Mouse (Mus musculus) embryo, embryonic 10 days (tissue): ENCODE data around the gene Spata31d1b.
"Not testable (repeated sequence)": the region's sequence is repeated elsewhere in the genome, so short reads cannot be mapped to it uniquely, and the experiment has no call there.

Source experiments
- DNase-seq: peaks from one replicate; pipeline ENCODE4 v3.0.0-alpha.2; 2015; ENCODE audit warnings: low spot score

Gene Spata31d1b

DNA sequence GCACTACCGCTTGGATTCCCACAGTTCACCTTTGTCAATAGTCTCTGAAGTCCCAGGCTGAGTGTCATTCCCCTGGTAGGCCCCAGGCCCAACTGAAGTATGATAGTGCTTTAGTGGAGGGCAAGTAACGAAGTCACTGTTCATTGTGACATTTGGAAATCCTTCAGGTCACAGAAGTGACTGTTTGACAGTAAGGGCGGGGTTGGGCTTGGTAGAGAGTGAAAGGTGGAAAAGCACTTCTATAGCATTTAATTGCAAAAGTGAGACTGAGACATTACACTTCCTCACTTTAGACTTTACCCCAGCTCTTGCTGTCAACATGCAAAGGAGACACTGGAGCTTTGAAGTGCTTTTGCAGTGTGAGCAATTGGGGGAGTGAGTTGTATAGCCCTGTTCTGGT is 18.1 kb upstream of the Spata31d1b start, which contains the start of gene 4921517D22Rik:
Gene 4921517D22Rik (minus strand): TSS at position 101 of the 400 bp plus-strand sequence.
- no peak for DNase-seq

DNA sequence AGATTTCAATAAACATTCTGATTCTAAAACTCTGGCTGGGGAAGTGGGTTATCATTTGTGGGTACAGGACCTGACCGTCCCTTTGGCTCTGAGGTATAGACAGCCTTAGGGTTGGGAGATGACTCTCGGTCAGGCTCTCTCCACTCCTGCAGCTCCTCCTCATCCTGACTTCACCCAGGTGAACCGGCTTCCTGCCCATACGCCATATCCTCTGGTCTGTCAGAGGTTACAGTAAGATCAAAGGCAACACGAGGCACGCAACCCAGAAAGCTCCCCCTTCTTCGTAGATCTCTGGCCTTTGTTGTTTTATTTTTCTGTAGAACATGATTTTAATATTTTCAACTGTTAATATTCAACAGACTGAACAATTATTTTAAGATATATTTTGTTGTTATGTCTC is 16.3 kb upstream of the Spata31d1b start:
- no peak for DNase-seq

DNA sequence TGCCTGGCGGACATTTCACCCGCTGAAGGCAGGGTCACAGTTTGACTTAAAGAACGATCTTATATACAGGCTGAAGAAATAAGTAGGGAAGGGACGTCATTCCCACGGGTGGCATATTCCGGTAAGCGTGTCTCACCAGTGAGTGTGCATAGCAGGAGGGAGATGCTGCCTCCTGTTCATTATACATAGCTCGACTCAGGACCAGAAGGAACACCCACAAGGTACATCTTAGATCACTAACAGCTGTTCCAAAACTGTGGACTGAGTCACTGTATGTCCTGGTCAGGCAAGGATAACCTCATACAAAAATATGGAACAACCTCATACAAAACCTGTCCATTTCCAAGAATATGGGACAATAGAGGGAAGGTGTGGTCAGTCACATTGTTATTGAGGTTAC is 13.0 kb upstream of the Spata31d1b start:
- DNase-seq = no peak

DNA sequence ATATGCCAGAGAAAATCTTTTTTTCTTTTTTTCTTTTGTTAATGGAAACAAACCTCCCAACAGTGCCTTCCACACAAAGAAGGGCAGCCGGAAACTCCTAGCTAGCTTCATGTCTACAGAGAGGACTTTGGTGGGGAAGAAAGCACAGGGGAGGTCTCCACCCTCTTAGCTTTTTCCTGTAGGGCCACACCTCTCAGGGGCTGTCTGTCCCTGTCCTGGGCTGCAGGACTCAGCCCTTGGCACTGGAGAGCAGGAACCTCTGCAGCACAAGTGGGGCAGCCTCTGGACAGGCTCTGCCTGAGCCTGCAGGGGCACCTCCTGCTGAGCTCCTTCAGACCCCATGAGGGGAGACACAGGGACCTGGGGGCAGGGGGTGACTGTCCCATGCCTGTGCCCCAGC is 11.9 kb upstream of the Spata31d1b start:
- not testable (repeated sequence) for DNase-seq

DNA sequence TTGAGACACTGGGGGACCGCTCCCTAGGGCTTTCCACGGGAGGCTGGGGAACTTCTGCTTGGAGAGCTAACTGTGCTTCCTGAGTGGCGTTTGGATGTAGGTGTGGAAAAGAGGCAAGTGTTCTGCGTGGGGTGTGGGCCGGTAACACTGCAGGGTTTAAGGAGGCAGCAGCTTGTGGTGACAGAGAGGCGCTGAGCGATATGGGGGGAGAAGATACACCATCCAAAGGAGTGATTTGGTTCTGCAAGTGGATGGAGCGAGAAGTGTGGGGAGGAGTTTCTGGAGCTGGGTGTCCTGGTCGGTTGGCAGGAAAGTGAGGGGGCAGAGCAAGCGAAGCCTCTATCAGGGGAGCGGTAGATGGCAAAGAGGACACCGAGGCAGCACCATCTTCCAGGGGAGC is 8.6 kb upstream of the Spata31d1b start:
- no peak for DNase-seq

DNA sequence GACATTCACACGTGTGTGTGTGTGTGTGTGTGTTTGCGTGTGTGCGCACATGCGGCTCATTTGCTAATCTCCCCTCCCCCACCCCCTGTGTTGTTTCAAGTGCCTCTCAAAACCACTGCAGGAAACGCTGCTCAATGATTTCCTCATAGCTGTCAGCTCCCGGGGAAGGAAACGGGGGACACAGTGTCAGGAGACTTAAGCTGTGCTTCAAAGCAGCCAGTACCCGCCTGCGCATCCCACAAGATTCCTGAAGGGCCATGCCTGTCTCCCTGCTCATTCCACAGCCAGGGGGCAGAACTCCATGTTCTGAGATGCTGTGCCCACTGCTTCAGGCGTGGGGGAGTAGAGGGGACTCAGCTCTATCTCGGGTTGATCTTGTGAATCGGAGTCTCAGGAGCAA is 7.5 kb upstream of the Spata31d1b start:
- DNase-seq = peak; percentile 50

DNA sequence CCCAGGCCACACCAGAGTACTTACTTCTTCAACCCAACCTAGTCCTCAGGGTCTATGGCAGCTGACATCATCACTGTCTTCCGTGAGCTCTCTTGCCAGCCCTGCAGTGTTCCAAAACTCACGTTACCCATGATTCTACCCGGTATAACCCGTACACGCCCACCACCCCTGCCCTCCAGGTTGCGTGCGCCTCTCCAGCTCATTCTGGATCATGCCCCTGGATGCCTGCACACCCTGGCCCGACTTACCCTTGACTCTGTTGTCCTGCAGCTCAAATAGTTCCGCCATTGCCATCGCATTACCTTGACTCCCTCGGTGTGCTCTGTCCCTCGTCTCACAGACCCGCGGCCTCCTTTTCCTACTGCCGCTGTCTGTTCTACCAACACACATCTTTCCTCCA is 1.9 kb upstream of the Spata31d1b start, which contains the start of gene Spata31d1a:
Gene Spata31d1a (minus strand): TSS at position 101 of the 400 bp plus-strand sequence.
- DNase-seq = no peak

DNA sequence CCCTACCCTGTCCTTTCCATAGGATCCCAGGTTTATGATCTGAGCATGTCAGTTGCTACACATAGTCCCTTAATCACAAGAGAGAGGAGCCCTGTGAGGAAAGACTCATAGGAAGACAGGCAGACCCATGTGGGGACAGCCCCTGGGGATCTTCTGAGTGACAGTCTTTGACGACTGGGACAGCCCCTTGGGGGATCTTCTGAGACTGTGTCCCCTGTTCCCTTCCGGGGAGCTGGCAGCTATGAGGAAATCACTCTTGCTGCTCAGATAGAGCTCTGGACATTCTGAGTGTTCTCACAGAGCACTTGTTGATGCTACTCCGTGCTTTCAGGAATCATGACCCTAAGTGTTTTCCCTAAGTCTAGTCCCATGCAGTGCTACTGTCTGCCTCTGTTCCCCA is 1.6 kb downstream of the Spata31d1b start:
- DNase-seq = no peak

DNA sequence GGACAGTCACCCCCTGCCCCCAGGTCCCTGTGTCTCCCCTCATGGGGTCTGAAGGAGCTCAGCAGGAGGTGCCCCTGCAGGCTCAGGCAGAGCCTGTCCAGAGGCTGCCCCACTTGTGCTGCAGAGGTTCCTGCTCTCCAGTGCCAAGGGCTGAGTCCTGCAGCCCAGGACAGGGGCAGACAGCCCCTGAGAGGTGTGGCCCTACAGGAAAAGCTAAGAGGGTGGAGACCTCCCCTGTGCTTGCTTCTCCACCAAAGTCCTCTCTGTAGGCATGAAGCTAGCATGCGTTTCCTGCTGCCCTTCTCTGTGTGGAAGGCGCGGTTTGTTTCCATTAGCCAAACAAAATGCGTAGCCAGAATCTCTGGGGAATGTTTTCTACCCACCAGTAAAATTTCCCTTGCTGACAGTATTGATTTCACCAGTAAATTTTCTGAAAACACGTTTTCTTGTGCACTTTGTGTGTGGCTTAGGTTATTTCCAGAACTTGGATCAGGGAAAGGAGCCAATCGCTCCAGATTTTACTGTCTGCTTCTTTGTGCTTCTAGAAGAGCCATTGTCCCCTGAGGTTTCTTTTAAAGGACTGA is 6.9 kb downstream of the Spata31d1b start:
- not testable (repeated sequence) for DNase-seq

DNA sequence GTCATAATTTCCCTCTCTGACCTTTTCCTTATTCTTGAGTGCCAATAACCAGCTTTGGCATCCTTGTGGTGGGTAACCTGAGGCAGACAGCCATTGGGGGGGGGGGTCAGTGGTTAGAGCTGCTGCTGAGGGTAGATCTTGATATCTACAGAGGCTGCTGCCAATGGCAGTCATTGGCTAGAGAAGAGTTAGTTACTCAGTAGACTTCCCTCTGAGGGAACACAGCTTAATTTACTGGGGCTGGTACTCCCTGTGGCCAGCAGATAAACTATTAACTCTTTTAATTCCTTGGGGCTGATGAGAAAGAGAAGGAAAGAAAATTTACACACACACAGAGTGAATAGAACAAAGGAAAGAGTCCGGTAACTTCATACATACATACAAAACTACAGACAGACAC is 7.4 kb downstream of the Spata31d1b start:
- no peak for DNase-seq

DNA sequence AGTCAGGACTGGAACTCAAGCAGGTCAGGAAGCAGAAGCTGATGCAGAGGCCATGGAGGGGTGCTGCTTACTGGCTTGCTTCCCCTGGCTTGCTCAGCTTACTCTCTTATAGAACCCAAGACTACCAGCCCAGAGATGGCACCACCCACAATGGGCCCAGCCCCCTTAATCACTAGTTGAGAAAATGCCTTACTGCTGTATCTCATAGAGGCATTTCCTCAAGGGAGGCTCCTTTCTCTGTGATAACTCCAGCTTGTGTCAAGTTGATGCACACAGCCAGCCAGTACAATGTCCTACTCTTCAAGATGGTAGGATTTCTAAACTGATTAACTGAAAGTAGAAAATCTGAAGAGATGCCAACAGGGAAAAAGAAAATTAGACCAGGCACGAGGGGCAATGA is 10.0 kb downstream of the Spata31d1b start:
- DNase-seq = not testable (repeated sequence)

DNA sequence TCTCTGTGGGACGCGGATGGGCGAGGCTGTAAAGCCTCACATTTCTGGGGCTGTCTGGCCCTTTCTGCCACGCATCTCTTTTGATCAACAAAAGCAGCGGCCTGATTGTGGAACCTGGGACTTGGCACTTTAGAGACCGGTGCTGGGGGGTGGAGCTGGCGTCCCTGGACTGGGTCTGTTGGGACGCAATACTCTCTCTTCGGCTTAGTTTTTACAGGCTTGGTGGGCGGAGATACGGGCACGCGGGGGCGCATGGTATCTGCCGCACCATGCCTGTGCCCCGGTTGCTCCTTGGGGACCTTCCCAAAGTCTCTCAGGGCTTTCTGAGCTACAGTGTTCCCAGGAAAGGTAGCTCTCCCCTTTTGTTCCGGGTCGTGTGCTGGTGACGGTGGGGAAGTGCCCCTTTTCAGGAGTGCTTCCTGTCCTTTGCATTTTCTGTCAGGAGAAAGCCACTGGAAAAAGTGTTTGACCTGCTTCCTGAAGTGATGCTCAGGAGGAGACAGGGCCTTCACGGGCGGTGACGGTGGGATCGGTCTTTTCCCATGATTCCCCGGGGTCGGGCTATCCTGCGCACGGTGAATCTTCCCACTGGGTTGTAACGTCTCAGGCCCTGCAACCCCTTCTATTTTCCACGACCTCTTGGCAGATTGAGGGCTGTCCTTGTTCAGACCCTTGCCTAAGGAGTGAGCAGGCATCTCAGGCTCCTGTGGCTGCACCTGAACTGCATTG is 14.2 kb downstream of the Spata31d1b start:
- DNase-seq = no peak

DNA sequence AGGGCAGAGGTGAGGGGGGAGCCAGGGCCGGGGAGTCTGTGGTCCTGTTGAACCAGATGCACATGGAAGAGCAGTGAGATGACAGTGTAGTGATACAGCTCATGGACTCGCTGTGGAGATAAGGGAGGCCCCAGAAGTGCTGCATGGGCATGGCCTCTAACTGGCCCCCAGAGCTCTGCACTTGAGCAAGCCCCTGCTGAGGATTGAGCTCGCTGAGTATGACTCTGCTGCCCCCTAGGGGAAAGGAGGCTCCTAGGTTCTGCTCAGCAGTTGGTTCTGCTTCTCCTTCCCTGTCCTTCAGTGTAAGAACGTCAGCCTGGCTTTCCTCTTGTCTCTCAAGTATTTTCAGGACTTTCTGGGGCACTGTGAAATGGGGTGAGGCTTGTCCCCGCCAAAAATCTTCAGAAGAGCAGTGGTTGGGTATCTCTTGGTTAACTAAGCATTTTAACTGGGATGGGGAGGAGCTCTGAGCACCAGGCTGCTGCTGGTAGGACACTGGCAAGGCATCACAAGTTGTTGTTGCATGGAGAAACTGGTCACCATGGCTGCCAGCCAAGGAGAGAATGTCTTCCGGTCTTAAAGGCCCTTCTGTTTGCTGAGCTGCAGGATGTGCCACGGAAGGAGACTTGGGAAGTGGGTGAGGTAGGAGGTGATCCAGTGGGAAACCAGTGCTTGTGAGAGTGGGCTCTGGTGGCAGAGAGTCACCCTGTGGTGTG is 16.5 kb downstream of the Spata31d1b start:
- DNase-seq = peak; percentile 93

DNA sequence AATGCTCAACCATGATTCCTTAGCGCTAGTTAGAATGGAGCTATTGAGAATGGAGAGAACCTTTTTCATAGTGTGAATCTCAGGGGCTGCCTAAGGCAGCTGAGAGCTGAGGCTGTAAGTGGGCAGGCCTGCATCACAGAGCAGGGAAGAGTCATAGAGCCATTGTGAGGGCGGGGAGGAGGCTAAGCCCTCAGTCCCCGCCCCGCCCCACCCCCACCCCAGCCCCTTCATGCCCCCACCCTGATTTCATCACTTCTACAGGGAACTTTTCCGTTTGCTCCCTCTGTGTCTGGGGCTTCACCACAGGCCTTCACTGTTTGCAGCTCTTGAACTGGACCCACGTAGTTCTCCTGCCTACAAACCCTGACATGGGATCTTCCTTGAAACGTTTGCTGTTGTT is 19.6 kb downstream of the Spata31d1b start, which contains the start of gene Spata31d1d:
Gene Spata31d1d (minus strand): TSS at position 101 of the 400 bp plus-strand sequence.
- no peak for DNase-seq

DNA sequence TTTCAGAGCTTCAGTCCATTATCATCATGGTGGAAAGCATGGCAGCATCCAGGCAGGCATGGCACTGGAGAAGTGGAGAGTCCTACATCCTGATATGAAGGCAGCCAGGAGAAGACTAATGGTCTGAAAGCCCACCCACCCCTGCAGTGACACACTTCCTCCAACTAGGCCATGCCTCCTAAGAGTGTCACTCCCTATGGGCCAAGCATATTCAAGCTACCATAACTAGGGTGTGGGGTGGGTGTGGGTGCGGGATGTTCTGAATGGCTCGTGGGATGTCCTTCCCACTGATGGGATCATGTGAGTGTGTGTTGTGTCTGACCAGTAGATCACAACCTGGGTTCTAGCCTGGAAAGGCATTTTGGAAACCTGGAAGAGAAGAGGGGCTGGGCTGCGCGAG is 21.9 kb downstream of the Spata31d1b start:
- no peak for DNase-seq

DNA sequence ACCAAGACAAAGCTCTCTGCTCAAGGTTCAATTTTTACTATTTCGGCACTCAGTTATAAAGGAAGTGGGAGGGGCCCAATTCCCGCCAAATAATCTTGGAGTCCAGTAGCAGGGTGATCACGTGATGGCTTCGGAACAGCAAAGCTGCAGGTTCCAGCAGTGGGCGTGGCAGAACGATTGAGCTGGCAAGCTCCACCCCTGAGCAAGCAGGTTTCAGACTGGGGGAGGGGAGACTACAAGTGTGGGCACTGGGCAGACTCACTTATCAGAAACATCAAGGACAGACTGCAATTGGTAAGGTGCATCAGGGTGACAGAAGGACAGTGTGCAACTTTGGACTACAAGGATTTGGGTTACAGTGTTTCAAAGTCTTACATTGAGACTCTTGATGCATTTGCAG is 22.3 kb downstream of the Spata31d1b start:
- DNase-seq = not testable (repeated sequence)

DNA sequence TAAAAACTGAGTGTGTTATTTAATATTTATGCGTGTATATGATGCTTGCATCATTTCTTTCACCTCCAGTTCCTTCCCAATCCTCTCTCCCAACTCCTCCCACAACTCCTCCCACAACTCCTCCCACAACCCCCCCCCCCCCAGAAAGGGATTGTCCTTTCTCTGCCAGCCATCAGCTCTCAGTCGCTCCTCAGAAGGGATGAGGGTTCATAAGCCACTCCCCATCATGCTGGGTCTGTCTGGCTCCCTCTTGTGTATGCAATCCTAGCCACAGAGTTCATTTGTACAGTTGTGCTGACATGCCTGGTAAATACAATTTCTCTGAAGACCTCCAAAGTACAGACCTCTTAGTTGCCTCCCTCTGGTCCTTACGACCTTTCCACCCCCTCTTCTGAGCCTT is 23.1 kb downstream of the Spata31d1b start:
- DNase-seq = peak; percentile 55

DNA sequence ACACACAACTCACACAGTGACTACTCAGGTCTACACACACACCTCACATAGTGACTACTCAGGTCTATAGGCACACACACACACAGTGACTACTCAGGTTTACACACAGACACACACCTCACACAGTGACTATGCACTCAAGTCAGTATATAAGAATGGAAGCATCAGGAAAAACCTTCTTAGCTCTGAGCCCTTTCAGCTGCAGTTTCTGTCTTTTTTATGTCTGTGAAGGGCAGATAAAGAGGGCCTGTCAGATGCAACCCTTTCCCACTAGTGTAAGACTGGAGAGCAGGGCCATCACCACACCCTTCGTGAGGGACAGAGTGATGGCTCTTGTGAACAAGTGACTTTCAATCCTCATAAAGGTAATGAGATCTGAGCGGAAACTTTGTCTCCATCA is 26.4 kb downstream of the Spata31d1b start:
- DNase-seq = no peak

DNA sequence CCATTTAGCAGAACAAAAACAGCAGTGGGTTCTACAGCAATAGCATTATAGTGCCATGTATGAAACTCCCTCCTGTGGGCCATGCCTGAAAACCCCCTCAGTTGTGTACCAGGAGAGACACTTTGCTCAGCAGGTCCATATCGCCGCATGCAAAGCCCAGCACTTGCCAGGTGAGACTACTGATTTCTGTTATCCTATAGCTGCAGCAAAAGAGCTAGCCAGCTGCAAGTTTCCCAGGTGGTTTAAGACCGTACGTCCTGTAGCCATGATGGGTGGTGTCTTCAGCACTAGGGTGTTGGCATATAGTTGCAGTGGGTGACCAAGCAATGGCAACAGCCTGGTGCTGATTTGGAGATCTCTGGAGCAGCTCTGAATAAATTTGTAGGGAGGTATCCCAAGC is 27.3 kb downstream of the Spata31d1b start:
- no peak for DNase-seq

DNA sequence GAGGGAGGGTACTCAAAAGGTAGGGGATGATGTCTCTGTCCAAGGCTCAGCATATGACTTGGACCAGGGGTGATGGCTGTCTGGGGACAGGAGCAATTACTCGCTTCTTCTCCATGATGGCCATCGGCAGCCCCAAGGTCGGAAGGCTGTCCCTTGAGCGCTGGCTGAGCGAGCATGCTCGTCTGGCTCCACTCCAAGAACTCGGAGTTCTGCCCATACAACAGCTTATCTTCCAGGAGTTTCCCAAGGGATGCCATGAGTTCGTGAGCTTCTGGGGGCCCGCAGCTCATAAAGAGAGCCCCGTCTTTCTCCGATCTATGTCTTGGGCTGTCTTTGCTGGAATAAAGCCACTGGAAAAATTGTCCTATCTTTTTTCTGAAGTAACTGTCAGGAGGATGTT is 29.0 kb downstream of the Spata31d1b start:
- no peak for DNase-seq

DNA sequence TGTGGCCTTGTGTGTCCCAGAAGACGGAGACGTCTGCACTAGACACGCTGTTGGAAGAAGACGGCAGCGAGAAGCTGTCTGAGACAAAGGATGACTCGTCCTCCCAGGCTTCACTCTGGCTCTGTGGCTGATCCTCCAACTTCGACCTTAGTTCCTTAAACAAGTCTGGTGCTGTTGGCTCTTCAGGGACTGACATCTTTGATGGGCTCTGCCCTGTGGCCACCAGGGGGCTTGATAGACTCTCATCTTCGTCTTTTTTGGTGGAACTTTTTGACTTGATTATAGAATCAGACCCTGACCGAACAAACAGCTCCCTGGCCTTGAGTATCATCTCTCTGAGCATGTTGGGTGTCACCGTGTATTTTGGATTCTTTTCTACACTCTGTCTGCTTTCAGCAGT is 29.6 kb downstream of the Spata31d1b start:
- no peak for DNase-seq

DNA sequence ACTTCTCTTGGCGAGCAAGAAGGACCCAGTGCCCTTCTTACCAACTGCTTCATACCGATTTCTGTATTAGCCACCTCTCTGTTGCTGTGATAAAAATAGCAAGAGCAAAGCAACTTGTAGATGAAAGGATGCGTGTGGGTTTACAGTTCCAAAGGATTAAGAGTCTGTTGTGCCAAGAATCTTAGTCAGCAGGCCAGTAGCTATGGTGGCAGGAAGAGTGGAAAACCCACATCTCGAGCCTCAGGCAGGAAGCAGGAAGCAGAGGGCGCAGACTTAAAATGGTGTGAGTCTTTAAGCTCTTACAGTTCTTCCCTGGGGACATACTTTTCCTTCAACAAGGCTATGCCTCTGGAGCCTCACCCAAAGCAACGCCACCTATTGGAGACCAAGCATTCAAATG is 33.4 kb downstream of the Spata31d1b start:
- no peak for DNase-seq

DNA sequence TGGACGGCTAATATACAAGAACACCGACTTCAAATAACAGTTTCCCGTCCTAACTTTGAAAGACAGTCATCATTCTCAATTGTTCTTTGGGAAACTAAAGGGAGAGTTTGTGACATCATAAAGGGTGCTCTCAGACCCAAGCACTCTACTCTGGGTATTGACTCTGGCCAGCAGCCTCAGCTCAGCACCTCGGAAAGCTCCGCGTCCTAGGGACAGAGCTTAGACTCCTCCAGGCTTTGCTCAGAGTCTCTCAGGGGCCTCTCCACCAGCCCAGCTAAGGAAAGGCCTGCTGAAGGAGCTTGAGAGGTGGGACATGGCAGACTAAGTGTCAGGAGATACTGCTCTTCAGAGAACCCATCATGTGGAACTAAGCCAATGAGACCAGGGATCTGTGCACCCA is 34.1 kb downstream of the Spata31d1b start:
- no peak for DNase-seq
